Mouse (Mus musculus): ENCODE data around the gene Sez6.

DNA sequence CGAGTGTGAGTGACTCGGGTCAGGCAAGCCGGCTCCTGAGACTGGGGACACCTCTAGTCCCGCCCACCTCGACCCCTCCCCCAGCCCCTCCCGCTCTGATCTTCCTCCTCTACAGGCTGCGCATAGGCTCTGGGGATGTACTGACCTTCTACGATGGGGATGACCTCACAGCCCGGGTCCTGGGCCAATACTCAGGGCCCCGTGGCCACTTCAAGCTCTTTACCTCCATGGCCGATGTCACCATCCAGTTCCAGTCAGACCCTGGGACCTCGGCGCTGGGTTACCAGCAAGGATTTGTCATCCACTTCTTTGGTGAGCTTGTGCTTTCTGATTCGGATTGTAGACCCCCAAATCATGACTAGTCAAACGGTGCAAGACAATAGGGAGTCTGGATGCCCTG lies 43.7 kb downstream of the Sez6 start:
- no peak for TF ChIP-seq CTCF (IDR thresholded peaks at IDR 0.05; ENCODE audit: extremely low read depth, insufficient read depth, insufficient read length, insufficient replicate concordance)
- TF ChIP-seq POLR2A (IDR thresholded peaks at IDR 0.05; ENCODE audit: low read depth, low read length) = no peak
